Mouse (Mus musculus) liver, embryonic 14.5 days (tissue): ENCODE data around the gene Gm49403. TPM values are rescaled to one million over a fixed set of nuclear protein-coding genes. Genes with fewer than 3 reads are reported as not detected.

Experiments
- ATAC-seq: fragments of 200-750 bp; cut with Nextera tagmentation; 2 replicates; pipeline ENCODE4 v1.8.0; 2017; ENCODE audit warnings: moderate number of reproducible peaks, mild to moderate bottlenecking, moderate library complexity; ENCODE audit not compliant: insufficient read depth
- DNase-seq, 3 experiments: peaks; one replicate each; pipeline ENCODE4 v3.0.0-alpha.2; 2012 to 2013; ENCODE audit warnings: low read depth in 3 of 3, low spot score in 3 of 3
- H3K27ac ChIP-seq: fragments of 300-500 bp; sonication (generic); 2 replicates; pipeline ENCODE4 v1.5.1; 2014; ENCODE audit warnings: moderate library complexity, mild to moderate bottlenecking, control low read depth, inconsistent platforms
- H3K27me3 ChIP-seq: fragments of 300-500 bp; sonication (generic); 2 replicates; pipeline ENCODE4 v1.6.1; 2014; ENCODE audit warnings: mild to moderate bottlenecking, low read length, moderate library complexity; ENCODE audit not compliant: control insufficient read depth, insufficient read depth
- H3K36me3 ChIP-seq: fragments of 300-500 bp; sonication (generic); replicated peaks from 2 replicates; pipeline ENCODE4 v1.6.1; 2014; ENCODE audit warnings: low read depth; ENCODE audit not compliant: control insufficient read depth, insufficient read depth
- H3K4me1 ChIP-seq, 2 experiments: fragments of 200-500 bp in 1 of 2; fragments of 300-500 bp in 1 of 2; sonication (generic) in 1 of 2; replicated peaks; 2 replicates each; pipeline ENCODE4 v1.6.1; 2012 to 2014; ENCODE audit warnings: antibody characterized with exemption in 1 of 2, inconsistent platforms in 1 of 2, low read length in 1 of 2; ENCODE audit not compliant: control insufficient read depth in 2 of 2, insufficient read depth in 2 of 2
- H3K4me2 ChIP-seq: fragments of 300-500 bp; sonication (generic); 2 replicates; pipeline ENCODE4 v1.6.1; 2014; ENCODE audit warnings: low read depth, mild to moderate bottlenecking, control low read depth, moderate library complexity
- H3K4me3 ChIP-seq, 2 experiments: fragments of 200-500 bp in 1 of 2; fragments of 300-500 bp in 1 of 2; sonication (generic) in 1 of 2; 2 replicates each; pipeline ENCODE4 v1.5.1; 2012 to 2014; ENCODE audit warnings: low read depth in 2 of 2, low read length in 2 of 2, mild to moderate bottlenecking in 2 of 2, control low read depth in 1 of 2, inconsistent platforms in 1 of 2, moderate library complexity in 1 of 2; ENCODE audit not compliant: insufficient read depth in 1 of 2
- H3K9ac ChIP-seq: fragments of 300-500 bp; sonication (generic); replicated peaks from 2 replicates; pipeline ENCODE4 v1.6.1; 2014; ENCODE audit warnings: mild to moderate bottlenecking, control low read depth, moderate library complexity
- H3K9me3 ChIP-seq: fragments of 300-500 bp; sonication (generic); 2 replicates; pipeline ENCODE4 v1.6.1; 2016; ENCODE audit warnings: low read length, mixed read lengths; ENCODE audit not compliant: control insufficient read depth
- CTCF ChIP-seq: IDR thresholded peaks from 2 replicates; pipeline ENCODE4 v1.5.1; 2016; ENCODE audit warnings: antibody characterized with exemption, low read depth, control low read depth
- EP300 ChIP-seq: IDR thresholded peaks from 2 replicates; pipeline ENCODE4 v1.6.1; 2016; ENCODE audit warnings: antibody characterized with exemption, low read depth
- WGBS: fragments of 180-500 bp; shearing (Covaris S2); extraction: QIAGEN DNeasy Blood & Tissue Kit; methylation state at CpG from one replicate; pipeline ENCODE4 v1.1.7; 2014; ENCODE audit not compliant: insufficient replicate concordance; 5-methylcytosine and 5-hydroxymethylcytosine counted together
- microRNA-seq: library from miRNA; unstranded; fragments of <30 nt; microRNA quantifications from one replicate; pipeline ENCODE4, GENCODE M21; 2016
- polyA plus RNA-seq, 2 experiments: library from polyadenylated mRNA; depleted of rRNA in 1 of 2; stranded (reverse) in 1 of 2; unstranded in 1 of 2; fragments of >200 nt; fragmentation: Nextera tagmentation in 1 of 2; extraction: Ambion mirVana in 1 of 2; gene quantifications; 2 replicates each; pipeline versions ENCODE4 v1.2.1 to v1.2.3; 2012 to 2014

Gene Gm49403
- polyA plus RNA-seq, 2 experiments, result not detected

GRCm38 (mm10) chr19:8929224-8930088, 45.7 kb downstream of the Gm49403 start, which contains the start of the genes Rom1 and Eml3:
Gene Rom1, minus strand, starts transcription at chr19:8929356.
Gene Eml3, plus strand, starts transcription at chr19:8929552.
- no peaks in the 10 kb centered on the region for H3K27me3 ChIP-seq
- WGBS, result under 1% methylated on average over 72 of the region's 74 CpGs
- H3K9ac ChIP-seq, result peak within 1 kb of the TSS; percentile 74
- ATAC-seq (peak; percentile 75), DNase-seq (peak; percentile 64 to 79 (median 74))
- H3K4me1 ChIP-seq, result peaks cover 20 to 30% of the 10 kb centered on the region in 2 experiments
- H3K36me3 ChIP-seq, result peaks cover 8% of the 10 kb centered on the region
- no peaks in the 10 kb centered on the region for H3K9me3 ChIP-seq
- H3K4me2 ChIP-seq, result peak within 1 kb of the TSS; percentile 76
- H3K4me3 ChIP-seq, result peak within 1 kb of the TSS; percentile 70 to 72
- TF ChIP-seq CTCF (peak; percentile 67), EP300 (no peak)
- H3K27ac ChIP-seq, result peak within 1 kb of the TSS; percentile 64

GRCm38 (mm10) chr19:8930117-8930516, 46.4 kb downstream of the Gm49403 start:
- Histone ChIP-seq H3K4me2 (peak overlapping the region; percentile 76), H3K27me3 (no peaks in the 10 kb centered on the region), H3K27ac (no peak overlapping the region; the same call in 1 of the 2 replicates), H3K9ac (peak overlapping the region; percentile 74), H3K4me3 (peak overlapping the region; percentile 70 to 72), H3K36me3 (peaks cover 8% of the 10 kb centered on the region), H3K9me3 (no peaks in the 10 kb centered on the region), H3K4me1 (peaks cover 20 to 30% of the 10 kb centered on the region in 2 experiments)
- no peak for DNase-seq
- 8% methylated on average over 11 of the region's 11 CpGs for WGBS
- no peak for ATAC-seq
- TF ChIP-seq CTCF (no peak), EP300 (no peak)

GRCm38 (mm10) chr19:8930771-8931170, 47.0 kb downstream of the Gm49403 start:
- Histone ChIP-seq H3K27ac (no peak overlapping the region), H3K9me3 (no peaks in the 10 kb centered on the region), H3K27me3 (no peaks in the 10 kb centered on the region), H3K4me3 (peak overlapping the region; percentile 70 to 72; a peak in 2 of 4 replicates), H3K36me3 (peaks cover 8% of the 10 kb centered on the region), H3K4me2 (peak overlapping the region; percentile 76), H3K4me1 (peaks cover 20 to 30% of the 10 kb centered on the region in 2 experiments), H3K9ac (no peak overlapping the region)
- 69% methylated on average over 7 of the region's 7 CpGs for WGBS
- ATAC-seq (no peak), DNase-seq (no peak)
- no peak for TF ChIP-seq CTCF
- no peak for TF ChIP-seq EP300

- Histone ChIP-seq H3K36me3 (peaks cover 10% of the 10 kb centered on the region), H3K4me3 (no peak overlapping the region), H3K4me1 (peaks cover 4 to 7% of the 10 kb centered on the region in 2 experiments), H3K4me2 (no peak overlapping the region), H3K9me3 (no peaks in the 10 kb centered on the region), H3K9ac (no peak overlapping the region), H3K27ac (no peak overlapping the region), H3K27me3 (no peaks in the 10 kb centered on the region)
- TF ChIP-seq EP300, result no peak
- no peak for TF ChIP-seq CTCF
- WGBS, result 84% methylated on average over 2 of the region's 2 CpGs
- DNase-seq (no peak), ATAC-seq (no peak)
Observed at GRCm38 (mm10) chr19:8936736-8937135, 53.0 kb downstream of the Gm49403 start.

Small RNA genes lying within 50 kb of the gene (microRNA-seq; reads per million reads assigned to microRNA genes)
- not detected for gene Mir5136

Other genes with a start within 250 kb of the Gm49403 start
Only the 30 nearest of the 32 such genes appear.
- 78.4 and 82.2 TPM in 2 replicates for gene Slc3a2, start 160.6 kb upstream of the Gm49403 start, polyA plus RNA-seq (2012; rRNA removed)
- gene Slc3a2, start 160.6 kb upstream of the Gm49403 start, polyA plus RNA-seq (2014; fragmentation: Nextera tagmentation; extraction: Ambion mirVana), result 88.5 and 89.1 TPM in 2 replicates
- gene Wdr74, start 148.1 kb upstream of the Gm49403 start, polyA plus RNA-seq (2012; rRNA removed), result 27.7 and 34.1 TPM in 2 replicates
- gene Wdr74, start 148.1 kb upstream of the Gm49403 start, polyA plus RNA-seq (2014; fragmentation: Nextera tagmentation; extraction: Ambion mirVana), result 51.6 and 57.6 TPM in 2 replicates
- gene 1700092M07Rik, start 143.2 kb upstream of the Gm49403 start, polyA plus RNA-seq (2012; rRNA removed), result 0.65 and 0.78 TPM in 2 replicates
- gene 1700092M07Rik, start 143.2 kb upstream of the Gm49403 start, polyA plus RNA-seq (2014; fragmentation: Nextera tagmentation; extraction: Ambion mirVana), result 0.34 and 0.63 TPM in 2 replicates
- gene Stx5a, start 142.5 kb upstream of the Gm49403 start, polyA plus RNA-seq (2012; rRNA removed), result 29.9 and 32.0 TPM in 2 replicates
- gene Stx5a, start 142.5 kb upstream of the Gm49403 start, polyA plus RNA-seq (2014; fragmentation: Nextera tagmentation; extraction: Ambion mirVana), result 36.7 and 36.9 TPM in 2 replicates
- gene Nxf1, start 126.9 kb upstream of the Gm49403 start, polyA plus RNA-seq (2012; rRNA removed), result 66.2 and 90.9 TPM in 2 replicates
- 77.4 and 84.9 TPM in 2 replicates for gene Nxf1, start 126.9 kb upstream of the Gm49403 start, polyA plus RNA-seq (2014; fragmentation: Nextera tagmentation; extraction: Ambion mirVana)
- gene Tmem223, start 112.9 kb upstream of the Gm49403 start, polyA plus RNA-seq (2012; rRNA removed), result 38.9 and 53.7 TPM in 2 replicates
- 61.8 and 69.6 TPM in 2 replicates for gene Tmem223, start 112.9 kb upstream of the Gm49403 start, polyA plus RNA-seq (2014; fragmentation: Nextera tagmentation; extraction: Ambion mirVana)
- gene Tmem179b, start 109.5 kb upstream of the Gm49403 start, polyA plus RNA-seq (2012; rRNA removed), result 63.0 and 70.8 TPM in 2 replicates
- gene Tmem179b, start 109.5 kb upstream of the Gm49403 start, polyA plus RNA-seq (2014; fragmentation: Nextera tagmentation; extraction: Ambion mirVana), result 108 and 117 TPM in 2 replicates
- gene Taf6l, start 97.5 kb upstream of the Gm49403 start, polyA plus RNA-seq (2012; rRNA removed), result 8.3 and 10.0 TPM in 2 replicates
- gene Taf6l, start 97.5 kb upstream of the Gm49403 start, polyA plus RNA-seq (2014; fragmentation: Nextera tagmentation; extraction: Ambion mirVana), result 7.9 and 8.1 TPM in 2 replicates
- gene Polr2g, start 85.4 kb upstream of the Gm49403 start, polyA plus RNA-seq (2012; rRNA removed), result 46.6 and 55.1 TPM in 2 replicates
- gene Polr2g, start 85.4 kb upstream of the Gm49403 start, polyA plus RNA-seq (2014; fragmentation: Nextera tagmentation; extraction: Ambion mirVana), result 72.8 and 79.7 TPM in 2 replicates
- gene Zbtb3, start 81.4 kb upstream of the Gm49403 start, polyA plus RNA-seq (2012; rRNA removed), result 0.90 and 0.98 TPM in 2 replicates
- gene Zbtb3, start 81.4 kb upstream of the Gm49403 start, polyA plus RNA-seq (2014; fragmentation: Nextera tagmentation; extraction: Ambion mirVana), result 1.2 and 1.5 TPM in 2 replicates
- 11.4 and 16.9 TPM in 2 replicates for gene Ttc9c, start 64.6 kb upstream of the Gm49403 start, polyA plus RNA-seq (2012; rRNA removed)
- 17.1 and 18.0 TPM in 2 replicates for gene Ttc9c, start 64.6 kb upstream of the Gm49403 start, polyA plus RNA-seq (2014; fragmentation: Nextera tagmentation; extraction: Ambion mirVana)
- 20.5 and 39.5 TPM in 2 replicates for gene Hnrnpul2, start 63.9 kb upstream of the Gm49403 start, polyA plus RNA-seq (2012; rRNA removed)
- 2.8 TPM in 2 replicates for gene Hnrnpul2, start 63.9 kb upstream of the Gm49403 start, polyA plus RNA-seq (2014; fragmentation: Nextera tagmentation; extraction: Ambion mirVana)
- 1.3 TPM in 1 of 2 replicates, not detected in the other for gene AC129217.1, start 54.2 kb upstream of the Gm49403 start, polyA plus RNA-seq (2012; rRNA removed)
- gene AC129217.1, start 54.2 kb upstream of the Gm49403 start, polyA plus RNA-seq (2014; fragmentation: Nextera tagmentation; extraction: Ambion mirVana), result not detected in 2 replicates
- gene Bscl2, start 46.5 kb upstream of the Gm49403 start, polyA plus RNA-seq (2012; rRNA removed), result 19.7 and 26.5 TPM in 2 replicates
- gene Bscl2, start 46.5 kb upstream of the Gm49403 start, polyA plus RNA-seq (2014; fragmentation: Nextera tagmentation; extraction: Ambion mirVana), result 23.6 and 25.2 TPM in 2 replicates
- 0.04 and 0.22 TPM in 2 replicates for gene Gng3, start 44.7 kb upstream of the Gm49403 start, polyA plus RNA-seq (2012; rRNA removed)
- 0.14 TPM in 2 replicates for gene Gng3, start 44.7 kb upstream of the Gm49403 start, polyA plus RNA-seq (2014; fragmentation: Nextera tagmentation; extraction: Ambion mirVana)
- 0.10 and 0.12 TPM in 2 replicates for gene Lrrn4cl, start 33.2 kb upstream of the Gm49403 start, polyA plus RNA-seq (2012; rRNA removed)
- gene Lrrn4cl, start 33.2 kb upstream of the Gm49403 start, polyA plus RNA-seq (2014; fragmentation: Nextera tagmentation; extraction: Ambion mirVana), result not detected in 2 replicates
- gene Ubxn1, start 12.4 kb upstream of the Gm49403 start, polyA plus RNA-seq (2012; rRNA removed), result 32.0 and 61.2 TPM in 2 replicates
- 87.3 and 92.4 TPM in 2 replicates for gene Ubxn1, start 12.4 kb upstream of the Gm49403 start, polyA plus RNA-seq (2014; fragmentation: Nextera tagmentation; extraction: Ambion mirVana)
- gene Uqcc3, start 3.0 kb upstream of the Gm49403 start, polyA plus RNA-seq (2012; rRNA removed), result 18.5 and 22.2 TPM in 2 replicates
- 28.3 and 35.3 TPM in 2 replicates for gene Uqcc3, start 3.0 kb upstream of the Gm49403 start, polyA plus RNA-seq (2014; fragmentation: Nextera tagmentation; extraction: Ambion mirVana)
- 3.1 and 3.7 TPM in 2 replicates for gene Lbhd1, start 198 bp upstream of the Gm49403 start, polyA plus RNA-seq (2012; rRNA removed)
- 43.7 and 47.7 TPM in 2 replicates for gene Lbhd1, start 198 bp upstream of the Gm49403 start, polyA plus RNA-seq (2014; fragmentation: Nextera tagmentation; extraction: Ambion mirVana)
- gene 1810009A15Rik, start 4.9 kb downstream of the Gm49403 start, polyA plus RNA-seq (2012; rRNA removed), result 36.7 and 52.7 TPM in 2 replicates
- 65.0 and 70.8 TPM in 2 replicates for gene 1810009A15Rik, start 4.9 kb downstream of the Gm49403 start, polyA plus RNA-seq (2014; fragmentation: Nextera tagmentation; extraction: Ambion mirVana)
- 0.13 TPM in 1 of 2 replicates, not detected in the other for gene Gm49416, start 5.0 kb downstream of the Gm49403 start, polyA plus RNA-seq (2012; rRNA removed)
- not detected in 2 replicates for gene Gm49416, start 5.0 kb downstream of the Gm49403 start, polyA plus RNA-seq (2014; fragmentation: Nextera tagmentation; extraction: Ambion mirVana)
- gene Ints5, start 9.1 kb downstream of the Gm49403 start, polyA plus RNA-seq (2012; rRNA removed), result 12.2 and 14.4 TPM in 2 replicates
- gene Ints5, start 9.1 kb downstream of the Gm49403 start, polyA plus RNA-seq (2014; fragmentation: Nextera tagmentation; extraction: Ambion mirVana), result 14.7 and 16.3 TPM in 2 replicates
- gene Ganab, start 14.1 kb downstream of the Gm49403 start, polyA plus RNA-seq (2012; rRNA removed), result 48.7 and 52.2 TPM in 2 replicates
- 33.7 and 37.0 TPM in 2 replicates for gene Ganab, start 14.1 kb downstream of the Gm49403 start, polyA plus RNA-seq (2014; fragmentation: Nextera tagmentation; extraction: Ambion mirVana)
- gene B3gat3, start 36.4 kb downstream of the Gm49403 start, polyA plus RNA-seq (2012; rRNA removed), result 23.1 and 26.6 TPM in 2 replicates
- gene B3gat3, start 36.4 kb downstream of the Gm49403 start, polyA plus RNA-seq (2014; fragmentation: Nextera tagmentation; extraction: Ambion mirVana), result 15.4 and 15.8 TPM in 2 replicates
- 2.6 and 2.8 TPM in 2 replicates for gene Rom1, start 45.4 kb downstream of the Gm49403 start, polyA plus RNA-seq (2012; rRNA removed)
- gene Rom1, start 45.4 kb downstream of the Gm49403 start, polyA plus RNA-seq (2014; fragmentation: Nextera tagmentation; extraction: Ambion mirVana), result 1.4 and 1.8 TPM in 2 replicates
- 10.9 and 11.0 TPM in 2 replicates for gene Eml3, start 45.6 kb downstream of the Gm49403 start, polyA plus RNA-seq (2012; rRNA removed)
- 5.6 and 7.8 TPM in 2 replicates for gene Eml3, start 45.6 kb downstream of the Gm49403 start, polyA plus RNA-seq (2014; fragmentation: Nextera tagmentation; extraction: Ambion mirVana)
- gene Mta2, start 57.9 kb downstream of the Gm49403 start, polyA plus RNA-seq (2012; rRNA removed), result 18.9 and 23.0 TPM in 2 replicates
- gene Mta2, start 57.9 kb downstream of the Gm49403 start, polyA plus RNA-seq (2014; fragmentation: Nextera tagmentation; extraction: Ambion mirVana), result 18.5 and 22.8 TPM in 2 replicates
- 9.3 and 9.5 TPM in 2 replicates for gene Tut1, start 69.9 kb downstream of the Gm49403 start, polyA plus RNA-seq (2012; rRNA removed)
- 10.0 and 11.5 TPM in 2 replicates for gene Tut1, start 69.9 kb downstream of the Gm49403 start, polyA plus RNA-seq (2014; fragmentation: Nextera tagmentation; extraction: Ambion mirVana)
- 120 and 178 TPM in 2 replicates for gene Eef1g, start 83.1 kb downstream of the Gm49403 start, polyA plus RNA-seq (2012; rRNA removed)
- 183 and 201 TPM in 2 replicates for gene Eef1g, start 83.1 kb downstream of the Gm49403 start, polyA plus RNA-seq (2014; fragmentation: Nextera tagmentation; extraction: Ambion mirVana)
- gene Ahnak, start 105.4 kb downstream of the Gm49403 start, polyA plus RNA-seq (2012; rRNA removed), result 0.35 and 0.83 TPM in 2 replicates
- 1.5 and 1.7 TPM in 2 replicates for gene Ahnak, start 105.4 kb downstream of the Gm49403 start, polyA plus RNA-seq (2014; fragmentation: Nextera tagmentation; extraction: Ambion mirVana)